Mouse (Mus musculus): ENCODE measurements around the gene Psme1. TPM values are rescaled to one million over a fixed set of nuclear protein-coding genes. Genes with fewer than 3 reads are reported as not detected.

Gene Psme1
- polyA plus RNA-seq, 1 experiment from 2014 or later = 130 TPM

GRCm38 (mm10) chr14:55561860-55562259 lies 16.1 kb upstream of the Psme1 start:
- ATAC-seq (ENCODE audit: low FRiP score, low TSS enrichment) = no peak
- Histone ChIP-seq H3K4me2 (replicated peaks; ENCODE audit: low read depth) (no peak overlapping the region), H3K27me3 (ENCODE audit: control insufficient read depth, insufficient read depth, low read length) (no peaks in the 10 kb centered on the region), H3K4me3 (ENCODE audit: low read depth, low read length) (no peak overlapping the region), H3K4me1 (replicated peaks; ENCODE audit: control insufficient read depth, insufficient read depth) (peaks cover 4% of the 10 kb centered on the region; the same call in 1 of the 2 replicates), H3K36me3 (ENCODE audit: control insufficient read depth, insufficient read depth, low read length) (peaks cover 16% of the 10 kb centered on the region), H3K27ac (replicated peaks) (no peak overlapping the region), H3K9me3 (ENCODE audit: control insufficient read depth, low read length) (no peaks in the 10 kb centered on the region), H3K9ac (ENCODE audit: low read length) (no peak overlapping the region)
- DNase-seq (ENCODE audit: low spot score) = no peak
- WGBS = 78% methylated on average over 10 of the region's 10 CpGs
- TF ChIP-seq EP300 (optimal IDR thresholded peaks at IDR 0.05) = no peak
- no peak for TF ChIP-seq CTCF (IDR thresholded peaks at IDR 0.05; ENCODE audit: low read depth)

- Histone ChIP-seq H3K36me3 (ENCODE audit: control insufficient read depth, insufficient read depth, low read length) (peaks cover 25% of the 10 kb centered on the region), H3K9ac (ENCODE audit: low read length) (no peak overlapping the region), H3K27me3 (ENCODE audit: control insufficient read depth, insufficient read depth, low read length) (no peaks in the 10 kb centered on the region), H3K27ac (replicated peaks) (no peak overlapping the region), H3K4me1 (replicated peaks; ENCODE audit: control insufficient read depth, insufficient read depth) (peaks cover 4% of the 10 kb centered on the region; the same call in 1 of the 2 replicates), H3K9me3 (ENCODE audit: control insufficient read depth, low read length) (no peaks in the 10 kb centered on the region), H3K4me2 (replicated peaks; ENCODE audit: low read depth) (no peak overlapping the region), H3K4me3 (ENCODE audit: low read depth, low read length) (no peak overlapping the region)
- TF ChIP-seq EP300 (optimal IDR thresholded peaks at IDR 0.05) (no peak), CTCF (IDR thresholded peaks at IDR 0.05; ENCODE audit: low read depth) (no peak)
- DNase-seq (ENCODE audit: low spot score) (no peak), ATAC-seq (ENCODE audit: low FRiP score, low TSS enrichment) (no peak)
- 91% methylated on average over 11 of the region's 11 CpGs for WGBS
Measured at GRCm38 (mm10) chr14:55563249-55563648, 14.7 kb upstream of the Psme1 start.

GRCm38 (mm10) chr14:55565748-55566147 lies 12.2 kb upstream of the Psme1 start:
- 72% methylated on average over 3 of the region's 3 CpGs for WGBS
- H3K36me3 ChIP-seq (ENCODE audit: control insufficient read depth, insufficient read depth, low read length) = peaks cover 31% of the 10 kb centered on the region

GRCm38 (mm10) chr14:55567496-55567895 lies 10.4 kb upstream of the Psme1 start:
- Histone ChIP-seq H3K27ac (replicated peaks) (no peak overlapping the region), H3K36me3 (ENCODE audit: control insufficient read depth, insufficient read depth, low read length) (peaks cover 31% of the 10 kb centered on the region), H3K4me1 (replicated peaks; ENCODE audit: control insufficient read depth, insufficient read depth) (no peaks in the 10 kb centered on the region), H3K4me3 (ENCODE audit: low read depth, low read length) (no peak overlapping the region), H3K9ac (ENCODE audit: low read length) (no peak overlapping the region), H3K27me3 (ENCODE audit: control insufficient read depth, insufficient read depth, low read length) (no peaks in the 10 kb centered on the region), H3K9me3 (ENCODE audit: control insufficient read depth, low read length) (no peaks in the 10 kb centered on the region), H3K4me2 (replicated peaks; ENCODE audit: low read depth) (no peak overlapping the region)
- no peak for ATAC-seq (ENCODE audit: low FRiP score, low TSS enrichment)
- no peak for DNase-seq (ENCODE audit: low spot score)
- 69% methylated on average over 3 of the region's 3 CpGs for WGBS
- TF ChIP-seq CTCF (IDR thresholded peaks at IDR 0.05; ENCODE audit: low read depth) (no peak), EP300 (optimal IDR thresholded peaks at IDR 0.05) (no peak)

More at GRCm38 (mm10) chr14:55565748-55566147, 12.2 kb upstream of the Psme1 start:
- no peaks in the 10 kb centered on the region for H3K9me3 ChIP-seq (ENCODE audit: control insufficient read depth, low read length)
- TF ChIP-seq CTCF (IDR thresholded peaks at IDR 0.05; ENCODE audit: low read depth) = peak; percentile 53
- TF ChIP-seq EP300 (optimal IDR thresholded peaks at IDR 0.05) = no peak
- H3K27me3 ChIP-seq (ENCODE audit: control insufficient read depth, insufficient read depth, low read length) = no peaks in the 10 kb centered on the region
- DNase-seq (ENCODE audit: low spot score) (no peak), ATAC-seq (ENCODE audit: low FRiP score, low TSS enrichment) (no peak)
- H3K9ac ChIP-seq (ENCODE audit: low read length) = no peak overlapping the region
- H3K4me1 ChIP-seq (replicated peaks; ENCODE audit: control insufficient read depth, insufficient read depth) = peaks cover 4% of the 10 kb centered on the region; the same call in 1 of the 2 replicates
- H3K4me3 ChIP-seq (ENCODE audit: low read depth, low read length) = no peak overlapping the region
- no peak overlapping the region for H3K4me2 ChIP-seq (replicated peaks; ENCODE audit: low read depth)
- no peak overlapping the region for H3K27ac ChIP-seq (replicated peaks)

GRCm38 (mm10) chr14:55570588-55570987 lies 7.3 kb upstream of the Psme1 start:
- H3K9me3 ChIP-seq (ENCODE audit: control insufficient read depth, low read length) = no peaks in the 10 kb centered on the region
- no peaks in the 10 kb centered on the region for H3K4me1 ChIP-seq (replicated peaks; ENCODE audit: control insufficient read depth, insufficient read depth)
- H3K27me3 ChIP-seq (ENCODE audit: control insufficient read depth, insufficient read depth, low read length) = no peaks in the 10 kb centered on the region
- WGBS = 69% methylated on average over 2 of the region's 2 CpGs
- ATAC-seq (ENCODE audit: low FRiP score, low TSS enrichment) = no peak
- TF ChIP-seq EP300 (optimal IDR thresholded peaks at IDR 0.05) = no peak
- TF ChIP-seq CTCF (IDR thresholded peaks at IDR 0.05; ENCODE audit: low read depth) = no peak
- H3K27ac ChIP-seq (replicated peaks) = no peak overlapping the region
- H3K4me2 ChIP-seq (replicated peaks; ENCODE audit: low read depth) = no peak overlapping the region
- no peak overlapping the region for H3K9ac ChIP-seq (ENCODE audit: low read length)
- H3K4me3 ChIP-seq (ENCODE audit: low read depth, low read length) = no peak overlapping the region
- H3K36me3 ChIP-seq (ENCODE audit: control insufficient read depth, insufficient read depth, low read length) = peaks cover 19% of the 10 kb centered on the region
- DNase-seq (ENCODE audit: low spot score) = no peak

- DNase-seq (ENCODE audit: low spot score) (no peak), ATAC-seq (ENCODE audit: low FRiP score, low TSS enrichment) (no peak)
- H3K9ac ChIP-seq (ENCODE audit: low read length) = no peak overlapping the region
- H3K36me3 ChIP-seq (ENCODE audit: control insufficient read depth, insufficient read depth, low read length) = peaks cover 15% of the 10 kb centered on the region
- H3K27me3 ChIP-seq (ENCODE audit: control insufficient read depth, insufficient read depth, low read length) = no peaks in the 10 kb centered on the region
- TF ChIP-seq CTCF (IDR thresholded peaks at IDR 0.05; ENCODE audit: low read depth) (no peak), EP300 (optimal IDR thresholded peaks at IDR 0.05) (no peak)
- H3K4me2 ChIP-seq (replicated peaks; ENCODE audit: low read depth) = no peak overlapping the region
- no peak overlapping the region for H3K27ac ChIP-seq (replicated peaks)
- no peaks in the 10 kb centered on the region for H3K4me1 ChIP-seq (replicated peaks; ENCODE audit: control insufficient read depth, insufficient read depth)
- H3K9me3 ChIP-seq (ENCODE audit: control insufficient read depth, low read length) = no peaks in the 10 kb centered on the region
- H3K4me3 ChIP-seq (ENCODE audit: low read depth, low read length) = no peak overlapping the region
Measured at GRCm38 (mm10) chr14:55571760-55572159, 6.2 kb upstream of the Psme1 start.
